Mouse (Mus musculus): ENCODE results near the gene Ccnt1.

- TF ChIP-seq USF1 (IDR thresholded peaks at IDR 0.05; ENCODE audit: low read depth, low read length) (no peak), CTCF (IDR thresholded peaks at IDR 0.05 in 2 of 3, conservative IDR thresholded peaks at IDR 0.05 in 1 of 3; ENCODE audit: control insufficient read depth in 1 of 3, insufficient read depth in 1 of 3, low read depth in 2 of 3, low read length in 3 of 3, poor library complexity in 1 of 3, severe bottlenecking in 1 of 3) (no peak), BHLHE40 (IDR thresholded peaks at IDR 0.05; ENCODE audit: borderline replicate concordance, low read depth, low read length) (no peak), MAX (IDR thresholded peaks at IDR 0.05; ENCODE audit: low read length) (no peak), MAFK (IDR thresholded peaks at IDR 0.05; ENCODE audit: borderline replicate concordance, low read depth, low read length) (no peak), ZNF384 (IDR thresholded peaks at IDR 0.05; ENCODE audit: low read depth, low read length) (no peak), UBTF (IDR thresholded peaks at IDR 0.05; ENCODE audit: borderline replicate concordance, insufficient read depth, low read depth, low read length) (no peak), TAL1 (IDR thresholded peaks at IDR 0.05; ENCODE audit: low read length) (no peak)
Observed at GRCm38 (mm10) chr15:98582996-98583395, 12.3 kb upstream of the Ccnt1 start.
